Mouse (Mus musculus): ENCODE data around the gene Rgcc. TPM values are rescaled to one million over a fixed set of nuclear protein-coding genes. Genes with fewer than 3 reads are reported as not detected.

Gene Rgcc
- polyA plus RNA-seq, 2 experiments, result 226 to 357 TPM

DNA sequence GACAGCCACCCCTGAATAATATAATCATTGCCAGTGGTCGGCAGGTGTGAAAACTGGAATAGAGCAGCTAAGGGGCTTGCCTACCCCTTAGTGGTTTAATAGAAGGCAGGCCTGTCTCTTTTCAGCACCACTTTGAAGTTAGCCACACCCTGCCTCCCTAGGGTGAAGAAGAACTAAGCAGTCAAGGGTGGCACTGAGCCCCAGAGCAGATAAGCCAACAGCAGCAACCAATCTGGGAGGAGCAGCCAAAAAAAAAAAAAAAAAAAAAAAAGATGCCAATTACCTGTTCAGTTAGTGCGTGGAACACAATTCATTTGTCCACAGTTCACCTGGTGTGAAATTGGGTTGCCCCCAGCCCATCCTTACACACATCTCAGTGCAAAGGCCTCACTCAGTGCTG lies 1.7 kb upstream of the Rgcc start:
- Histone ChIP-seq H3K9ac (replicated peaks) (peak overlapping the region; percentile 18; the same call in 1 of the 2 replicates), H3K4me1 (replicated peaks; ENCODE audit: control insufficient read depth in 2 of 2, insufficient read depth in 2 of 2, low read length in 1 of 2) (peaks cover 55 to 65% of the 10 kb centered on the region in 2 experiments), H3K36me3 (replicated peaks; ENCODE audit: control insufficient read depth, insufficient read depth, low read depth) (peaks cover 13% of the 10 kb centered on the region), H3K4me3 (ENCODE audit: insufficient read depth in 1 of 2, low read depth in 2 of 2, low read length in 2 of 2) (no peak overlapping the region), H3K27ac (peak overlapping the region; percentile 92), H3K27me3 (ENCODE audit: control insufficient read depth, insufficient read depth, low read length) (no peaks in the 10 kb centered on the region), H3K9me3 (ENCODE audit: control insufficient read depth, low read length) (no peaks in the 10 kb centered on the region), H3K4me2 (ENCODE audit: low read depth) (peak overlapping the region; percentile 52)
- peak; percentile 62 for TF ChIP-seq EP300 (IDR thresholded peaks at IDR 0.05; ENCODE audit: low read depth)
- TF ChIP-seq CTCF (IDR thresholded peaks at IDR 0.05; ENCODE audit: low read depth), result no peak
- ATAC-seq (ENCODE audit: insufficient read depth), result peak; percentile 26
- WGBS (ENCODE audit: insufficient replicate concordance), result 20% methylated on average over 2 of the region's 2 CpGs
- peak in 2 of 3 experiments; percentile 70 to 71 for DNase-seq (ENCODE audit: low read depth in 3 of 3, low spot score in 3 of 3)

DNA sequence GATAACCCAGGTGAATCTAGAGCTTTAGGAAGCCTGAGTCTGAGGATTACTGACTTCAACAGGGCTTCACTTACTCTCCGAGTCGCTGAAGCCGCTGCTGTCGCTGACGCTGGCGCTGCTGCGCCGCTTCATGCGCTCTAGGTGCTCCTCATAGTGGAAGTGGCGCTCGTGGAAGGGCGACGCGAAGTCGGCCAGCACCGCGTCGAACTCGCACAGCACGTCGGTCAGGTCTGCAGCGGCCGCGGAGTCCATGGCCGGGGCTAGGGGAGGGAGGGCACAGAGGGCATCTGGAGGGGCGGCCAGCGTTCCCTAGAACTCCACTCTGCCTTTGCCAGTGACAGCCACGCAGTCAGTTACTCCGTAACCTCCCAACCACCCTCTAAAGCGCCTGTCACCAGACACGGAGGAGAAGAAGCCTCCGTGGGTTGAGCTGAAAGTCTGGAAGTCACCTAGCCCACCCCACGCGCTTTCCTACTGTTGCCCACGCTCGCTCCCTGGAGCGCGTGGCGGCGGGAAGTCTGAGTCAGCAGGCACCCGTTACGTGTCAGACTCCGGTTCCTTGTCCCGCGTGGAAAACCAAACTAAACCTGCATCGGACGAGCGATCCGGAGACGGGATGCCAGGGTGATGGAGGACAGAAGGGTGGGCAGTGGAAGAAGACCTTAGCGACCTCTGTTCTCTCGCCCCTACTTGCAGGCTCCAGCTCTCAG lies 649 bp downstream of the Rgcc start:
- Histone ChIP-seq H3K27ac (peak overlapping the region; percentile 78), H3K9me3 (ENCODE audit: control insufficient read depth, low read length) (no peaks in the 10 kb centered on the region), H3K4me2 (ENCODE audit: low read depth) (peak overlapping the region; percentile 91), H3K36me3 (replicated peaks; ENCODE audit: control insufficient read depth, insufficient read depth, low read depth) (peaks cover 26% of the 10 kb centered on the region), H3K4me1 (replicated peaks; ENCODE audit: control insufficient read depth in 2 of 2, insufficient read depth in 2 of 2, low read length in 1 of 2) (peaks cover 46 to 61% of the 10 kb centered on the region in 2 experiments), H3K4me3 (ENCODE audit: insufficient read depth in 1 of 2, low read depth in 2 of 2, low read length in 2 of 2) (peak overlapping the region; percentile 78), H3K27me3 (ENCODE audit: control insufficient read depth, insufficient read depth, low read length) (no peaks in the 10 kb centered on the region), H3K9ac (replicated peaks) (peak overlapping the region; percentile 95)
- ATAC-seq (ENCODE audit: insufficient read depth) (peak; percentile 6), DNase-seq (ENCODE audit: low read depth in 3 of 3, low spot score in 3 of 3) (no peak)
- TF ChIP-seq CTCF (IDR thresholded peaks at IDR 0.05; ENCODE audit: low read depth) (no peak), EP300 (IDR thresholded peaks at IDR 0.05; ENCODE audit: low read depth) (no peak)
- WGBS (ENCODE audit: insufficient replicate concordance), result 2% methylated on average over 52 of the region's 52 CpGs

DNA sequence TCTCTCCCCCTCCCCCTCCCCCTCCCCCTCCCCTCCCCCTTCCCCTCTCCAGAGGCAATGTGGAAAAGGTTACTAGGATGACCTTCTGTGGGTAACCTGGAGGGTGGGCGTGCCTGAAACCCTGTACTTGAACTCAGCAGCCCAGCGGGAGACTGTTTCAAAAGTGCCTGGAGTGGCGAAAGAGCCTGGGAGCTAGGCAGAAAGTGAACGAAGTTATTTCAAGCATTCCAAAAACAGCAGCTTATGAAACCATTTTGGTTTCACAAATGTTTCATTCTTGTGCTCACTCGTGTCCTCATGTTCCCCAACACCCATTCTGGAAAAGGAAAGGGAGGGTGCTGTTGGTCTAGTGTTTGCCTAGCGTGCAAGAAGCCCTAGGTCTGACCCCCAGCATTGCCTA lies 1.6 kb downstream of the Rgcc start:
- Histone ChIP-seq H3K36me3 (replicated peaks; ENCODE audit: control insufficient read depth, insufficient read depth, low read depth) (peaks cover 31% of the 10 kb centered on the region), H3K4me1 (replicated peaks; ENCODE audit: control insufficient read depth in 2 of 2, insufficient read depth in 2 of 2, low read length in 1 of 2) (peaks cover 55 to 66% of the 10 kb centered on the region in 2 experiments), H3K27ac (peak overlapping the region; percentile 78), H3K4me3 (ENCODE audit: insufficient read depth in 1 of 2, low read depth in 2 of 2, low read length in 2 of 2) (peak overlapping the region; percentile 78), H3K9ac (replicated peaks) (peak overlapping the region; percentile 95), H3K27me3 (ENCODE audit: control insufficient read depth, insufficient read depth, low read length) (no peaks in the 10 kb centered on the region), H3K9me3 (ENCODE audit: control insufficient read depth, low read length) (no peaks in the 10 kb centered on the region), H3K4me2 (ENCODE audit: low read depth) (peak overlapping the region; percentile 91)
- ATAC-seq (ENCODE audit: insufficient read depth) (no peak), DNase-seq (ENCODE audit: low read depth in 3 of 3, low spot score in 3 of 3) (no peak)
- TF ChIP-seq EP300 (IDR thresholded peaks at IDR 0.05; ENCODE audit: low read depth) (no peak), CTCF (IDR thresholded peaks at IDR 0.05; ENCODE audit: low read depth) (no peak)
- 40% methylated on average over 6 of the region's 6 CpGs for WGBS (ENCODE audit: insufficient replicate concordance)

DNA sequence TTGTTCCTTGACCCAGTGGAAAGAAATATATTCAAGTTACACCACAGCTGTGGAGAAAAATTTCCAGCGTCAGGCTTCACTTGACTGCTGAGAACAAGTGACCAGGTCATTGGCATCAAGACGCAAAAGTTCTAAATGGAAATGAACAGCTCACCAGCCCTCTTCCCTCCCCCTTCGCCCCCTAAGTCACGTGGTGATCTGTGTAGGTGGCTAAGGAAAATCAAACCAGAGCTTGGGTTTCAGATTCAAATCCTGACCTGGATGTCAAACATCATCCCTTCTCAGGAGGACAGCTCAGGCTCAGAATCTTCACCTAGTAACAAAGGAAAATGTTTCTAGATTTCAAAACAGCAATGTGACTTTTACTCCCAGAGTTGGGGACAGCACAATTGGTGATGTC lies 2.2 kb downstream of the Rgcc start:
- Histone ChIP-seq H3K4me3 (ENCODE audit: insufficient read depth in 1 of 2, low read depth in 2 of 2, low read length in 2 of 2) (peak overlapping the region; percentile 58 to 78), H3K27ac (peak overlapping the region; percentile 91), H3K36me3 (replicated peaks; ENCODE audit: control insufficient read depth, insufficient read depth, low read depth) (peaks cover 31% of the 10 kb centered on the region), H3K9ac (replicated peaks) (peak overlapping the region; percentile 73), H3K9me3 (ENCODE audit: control insufficient read depth, low read length) (no peaks in the 10 kb centered on the region), H3K4me1 (replicated peaks; ENCODE audit: control insufficient read depth in 2 of 2, insufficient read depth in 2 of 2, low read length in 1 of 2) (peaks cover 59 to 71% of the 10 kb centered on the region in 2 experiments), H3K4me2 (ENCODE audit: low read depth) (peak overlapping the region; percentile 91), H3K27me3 (ENCODE audit: control insufficient read depth, insufficient read depth, low read length) (no peaks in the 10 kb centered on the region)
- 59% methylated on average over 4 of the region's 4 CpGs for WGBS (ENCODE audit: insufficient replicate concordance)
- no peak for DNase-seq (ENCODE audit: low read depth in 3 of 3, low spot score in 3 of 3)
- TF ChIP-seq CTCF (IDR thresholded peaks at IDR 0.05; ENCODE audit: low read depth) (no peak), EP300 (IDR thresholded peaks at IDR 0.05; ENCODE audit: low read depth) (no peak)
- ATAC-seq (ENCODE audit: insufficient read depth), result no peak

DNA sequence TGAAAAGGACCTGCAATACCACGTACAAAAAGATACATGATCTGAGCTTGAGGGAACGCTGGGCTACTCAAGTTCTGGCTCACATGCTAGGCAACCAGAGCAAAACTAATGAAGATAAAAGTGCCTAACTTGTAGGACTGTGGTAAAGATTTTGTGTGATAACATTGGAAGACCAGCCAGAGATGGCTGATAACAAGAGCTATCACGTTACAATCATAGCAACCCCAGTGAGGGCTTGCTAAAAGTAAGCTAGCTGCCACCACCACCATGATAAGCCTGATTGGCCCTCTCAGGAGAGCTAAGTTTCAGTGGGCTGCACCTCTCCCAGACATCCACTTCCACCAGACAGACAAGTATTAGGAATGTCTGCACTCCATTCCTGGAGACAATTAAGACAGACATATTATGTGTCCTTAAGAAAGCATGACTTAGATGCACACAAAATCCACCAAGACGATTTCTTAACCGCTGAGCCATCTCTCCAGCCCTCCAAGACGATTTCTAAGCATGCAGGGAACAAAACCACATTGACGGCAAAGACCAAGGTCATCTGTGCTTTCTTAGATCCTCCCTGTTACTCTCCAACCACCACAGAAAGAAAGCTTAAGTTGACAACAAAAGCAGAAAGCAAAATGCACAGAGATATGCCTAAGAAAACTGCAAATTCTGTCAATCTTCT lies 3.0 kb downstream of the Rgcc start:
- Histone ChIP-seq H3K4me3 (ENCODE audit: insufficient read depth in 1 of 2, low read depth in 2 of 2, low read length in 2 of 2) (peak overlapping the region; percentile 58 to 78), H3K9ac (replicated peaks) (peak overlapping the region; percentile 73), H3K4me1 (replicated peaks; ENCODE audit: control insufficient read depth in 2 of 2, insufficient read depth in 2 of 2, low read length in 1 of 2) (peaks cover 57 to 70% of the 10 kb centered on the region in 2 experiments), H3K27me3 (ENCODE audit: control insufficient read depth, insufficient read depth, low read length) (no peaks in the 10 kb centered on the region), H3K4me2 (ENCODE audit: low read depth) (peak overlapping the region; percentile 91), H3K36me3 (replicated peaks; ENCODE audit: control insufficient read depth, insufficient read depth, low read depth) (peaks cover 36% of the 10 kb centered on the region), H3K27ac (peak overlapping the region; percentile 91), H3K9me3 (ENCODE audit: control insufficient read depth, low read length) (no peaks in the 10 kb centered on the region)
- WGBS (ENCODE audit: insufficient replicate concordance), result 46% methylated on average over 7 of the region's 7 CpGs
- ATAC-seq (ENCODE audit: insufficient read depth), result no peak
- TF ChIP-seq CTCF (IDR thresholded peaks at IDR 0.05; ENCODE audit: low read depth) (no peak), EP300 (IDR thresholded peaks at IDR 0.05; ENCODE audit: low read depth) (no peak)
- DNase-seq (ENCODE audit: low read depth in 3 of 3, low spot score in 3 of 3), result no peak
